Mouse (Mus musculus): ENCODE data around the gene Cd151. TPM values are rescaled to one million over a fixed set of nuclear protein-coding genes. Genes with fewer than 3 reads are reported as not detected.

Cd151 gene
- polyA plus RNA-seq, 1 experiment from 2014 or later = 29.7 TPM

- Histone ChIP-seq H3K9me3 (no peaks in the 10 kb centered on the region), H3K36me3 (peaks cover 36% of the 10 kb centered on the region), H3K27ac (no peak overlapping the region; the same call in 1 of the 2 replicates), H3K27me3 (ENCODE audit: insufficient read depth, poor library complexity, severe bottlenecking) (peaks cover 9% of the 10 kb centered on the region; the same call in 1 of the 2 replicates), H3K4me1 (replicated peaks) (peaks cover 74% of the 10 kb centered on the region), H3K4me3 (0 out of 2 replicates have a peak overlapping the region, but pooled peaks have one; percentile 9)
- no peak for DNase-seq (ENCODE audit: low spot score)
- 93% methylated on average over 19 of the region's 19 CpGs for WGBS
Observed at GRCm38 (mm10) chr7:141431434-141432185, 35.6 kb upstream of the Cd151 start.

GRCm38 (mm10) chr7:141432186-141432611 lies 35.0 kb upstream of the Cd151 start:
- Histone ChIP-seq H3K36me3 (peaks cover 36% of the 10 kb centered on the region), H3K27ac (peak overlapping the region; percentile 16; the same call in 1 of the 2 replicates), H3K9me3 (no peaks in the 10 kb centered on the region), H3K4me3 (no peak overlapping the region), H3K27me3 (ENCODE audit: insufficient read depth, poor library complexity, severe bottlenecking) (peaks cover 9% of the 10 kb centered on the region; the same call in 1 of the 2 replicates), H3K4me1 (replicated peaks) (peaks cover 80% of the 10 kb centered on the region)
- 87% methylated on average over 8 of the region's 8 CpGs for WGBS
- DNase-seq (ENCODE audit: low spot score) = no peak

- Histone ChIP-seq H3K27ac (peak overlapping the region; percentile 16; the same call in 1 of the 2 replicates), H3K4me1 (replicated peaks) (peaks cover 87% of the 10 kb centered on the region), H3K27me3 (ENCODE audit: insufficient read depth, poor library complexity, severe bottlenecking) (peaks cover 5% of the 10 kb centered on the region; the same call in 1 of the 2 replicates), H3K9me3 (no peaks in the 10 kb centered on the region), H3K36me3 (peaks cover 37% of the 10 kb centered on the region), H3K4me3 (0 out of 2 replicates have a peak overlapping the region, but pooled peaks have one; percentile 6)
- no peak for DNase-seq (ENCODE audit: low spot score)
- WGBS = 89% methylated on average over 6 of the region's 6 CpGs
Observed at GRCm38 (mm10) chr7:141432741-141433516, 34.3 kb upstream of the Cd151 start.

- WGBS = 76% methylated on average over 15 of the region's 15 CpGs
- Histone ChIP-seq H3K27ac (peak overlapping the region; percentile 87), H3K36me3 (peaks cover 45% of the 10 kb centered on the region), H3K27me3 (ENCODE audit: insufficient read depth, poor library complexity, severe bottlenecking) (peaks cover under 1% of the 10 kb centered on the region; the same call in 1 of the 2 replicates), H3K4me3 (peak overlapping the region; percentile 61), H3K4me1 (replicated peaks) (peaks cover 81% of the 10 kb centered on the region), H3K9me3 (no peaks in the 10 kb centered on the region)
- no peak for DNase-seq (ENCODE audit: low spot score)
Observed at GRCm38 (mm10) chr7:141433517-141434400, 33.4 kb upstream of the Cd151 start.

GRCm38 (mm10) chr7:141434464-141434863 lies 32.7 kb upstream of the Cd151 start:
- Histone ChIP-seq H3K27me3 (ENCODE audit: insufficient read depth, poor library complexity, severe bottlenecking) (no peaks in the 10 kb centered on the region), H3K4me3 (peak overlapping the region; percentile 61), H3K36me3 (peaks cover 52% of the 10 kb centered on the region), H3K27ac (peak overlapping the region; percentile 87), H3K4me1 (replicated peaks) (peaks cover 74% of the 10 kb centered on the region), H3K9me3 (no peaks in the 10 kb centered on the region)
- 17% methylated on average over 8 of the region's 8 CpGs for WGBS
- peak; percentile 54 for DNase-seq (ENCODE audit: low spot score)

GRCm38 (mm10) chr7:141435129-141435855 lies 31.9 kb upstream of the Cd151 start:
- peak; percentile 57 for DNase-seq (ENCODE audit: low spot score)
- whole genome bisulfite sequencing = 6% methylated on average over 17 of the region's 17 CpGs
- Histone ChIP-seq H3K36me3 (peaks cover 60% of the 10 kb centered on the region), H3K9me3 (no peaks in the 10 kb centered on the region), H3K4me1 (replicated peaks) (peaks cover 67% of the 10 kb centered on the region), H3K27ac (peak overlapping the region; percentile 87), H3K4me3 (peak overlapping the region; percentile 61), H3K27me3 (ENCODE audit: insufficient read depth, poor library complexity, severe bottlenecking) (no peaks in the 10 kb centered on the region)

- Histone ChIP-seq H3K9me3 (no peaks in the 10 kb centered on the region), H3K36me3 (peaks cover 60% of the 10 kb centered on the region), H3K27ac (peak overlapping the region; percentile 87), H3K27me3 (ENCODE audit: insufficient read depth, poor library complexity, severe bottlenecking) (no peaks in the 10 kb centered on the region), H3K4me3 (peak overlapping the region; percentile 63), H3K4me1 (replicated peaks) (peaks cover 71% of the 10 kb centered on the region)
- DNase-seq (ENCODE audit: low spot score) = no peak
- 60% methylated on average over 9 of the region's 9 CpGs for WGBS
Observed at GRCm38 (mm10) chr7:141435856-141436522, 31.2 kb upstream of the Cd151 start.

GRCm38 (mm10) chr7:141436523-141436892 lies 30.7 kb upstream of the Cd151 start:
- peak overlapping the region; percentile 87 for H3K27ac ChIP-seq
- H3K4me1 ChIP-seq (replicated peaks) = peaks cover 77% of the 10 kb centered on the region
- H3K4me3 ChIP-seq = peak overlapping the region; percentile 63
- H3K27me3 ChIP-seq (ENCODE audit: insufficient read depth, poor library complexity, severe bottlenecking) = no peaks in the 10 kb centered on the region
- peaks cover 60% of the 10 kb centered on the region for H3K36me3 ChIP-seq
- DNase-seq (ENCODE audit: low spot score) = no peak
- WGBS = 58% methylated on average over 2 of the region's 2 CpGs
- no peaks in the 10 kb centered on the region for H3K9me3 ChIP-seq

- WGBS = 6% methylated on average over 53 of the region's 53 CpGs
- DNase-seq (ENCODE audit: low spot score) = peak; percentile 85
- Histone ChIP-seq H3K9me3 (no peaks in the 10 kb centered on the region), H3K27me3 (ENCODE audit: insufficient read depth, poor library complexity, severe bottlenecking) (no peaks in the 10 kb centered on the region), H3K4me1 (replicated peaks) (peaks cover 78% of the 10 kb centered on the region), H3K36me3 (peaks cover 60% of the 10 kb centered on the region), H3K27ac (peak within 1 kb of the TSS; percentile 87), H3K4me3 (peak within 1 kb of the TSS; percentile 63)
Observed at GRCm38 (mm10) chr7:141437178-141438120, 29.7 kb upstream of the Cd151 start, which contains the start of gene Slc25a22. Gene Slc25a22, minus strand, starts transcription at chr7:141437892.

- Histone ChIP-seq H3K4me3 (no peak overlapping the region), H3K27me3 (ENCODE audit: insufficient read depth, poor library complexity, severe bottlenecking) (no peaks in the 10 kb centered on the region), H3K4me1 (replicated peaks) (peaks cover 78% of the 10 kb centered on the region), H3K27ac (no peak overlapping the region), H3K9me3 (no peaks in the 10 kb centered on the region), H3K36me3 (peaks cover 53% of the 10 kb centered on the region)
- 91% methylated on average over 12 of the region's 12 CpGs for WGBS
- no peak for DNase-seq (ENCODE audit: low spot score)
Observed at GRCm38 (mm10) chr7:141438201-141438968, 28.8 kb upstream of the Cd151 start.
